Mouse (Mus musculus) forebrain, embryonic 15.5 days (tissue): ENCODE results near the gene Stac2. TPM values are rescaled to one million over a fixed set of nuclear protein-coding genes. Genes with fewer than 3 reads are reported as not detected.
A peak's percentile ranks its signal among the peaks of the same experiment; 100 is the strongest.

Source experiments
- ATAC-seq: fragments of 200-750 bp; cut with Nextera tagmentation; replicated peaks from 2 replicates; pipeline ENCODE4 v1.8.0; 2017; ENCODE audit warnings: mild to moderate bottlenecking, moderate TSS enrichment, moderate library complexity
- H3K27ac ChIP-seq: fragments of 300-500 bp; sonication (generic); replicated peaks from 2 replicates; pipeline ENCODE4 v1.5.1; 2015; ENCODE audit warnings: mild to moderate bottlenecking, inconsistent platforms
- H3K27me3 ChIP-seq: fragments of 300-500 bp; sonication (generic); 2 replicates; pipeline ENCODE4 v1.6.1; 2015; ENCODE audit warnings: inconsistent platforms
- H3K36me3 ChIP-seq: fragments of 300-500 bp; sonication (generic); 2 replicates; pipeline ENCODE4 v1.6.1; 2015; ENCODE audit warnings: mild to moderate bottlenecking, inconsistent platforms
- H3K4me1 ChIP-seq: fragments of 300-500 bp; sonication (generic); 2 replicates; pipeline ENCODE4 v1.6.1; 2015; ENCODE audit warnings: inconsistent platforms
- H3K4me2 ChIP-seq: fragments of 300-500 bp; sonication (generic); replicated peaks from 2 replicates; pipeline ENCODE4 v1.6.1; 2015; ENCODE audit warnings: mild to moderate bottlenecking, inconsistent platforms
- H3K4me3 ChIP-seq: fragments of 300-500 bp; sonication (generic); 2 replicates; pipeline ENCODE4 v1.5.1; 2015; ENCODE audit warnings: mild to moderate bottlenecking, inconsistent platforms
- H3K9ac ChIP-seq: fragments of 300-500 bp; sonication (generic); replicated peaks from 2 replicates; pipeline ENCODE4 v1.6.1; 2015; ENCODE audit warnings: mild to moderate bottlenecking, inconsistent platforms
- H3K9me3 ChIP-seq: fragments of 300-500 bp; sonication (generic); 2 replicates; pipeline ENCODE4 v1.6.1; 2016; ENCODE audit warnings: inconsistent platforms
- WGBS: fragments of 180-500 bp; shearing (Covaris S2); methylation state at CpG from one replicate; pipeline ENCODE4 v1.1.7; 2015; ENCODE audit warnings: mixed read lengths; 5-methylcytosine and 5-hydroxymethylcytosine counted together
- polyA plus RNA-seq: library from polyadenylated mRNA; unstranded; fragments of >200 nt; fragmentation: Nextera tagmentation; extraction: Ambion mirVana; gene quantifications from 2 replicates; pipeline ENCODE4 v1.2.1, GENCODE M21; 2015

Gene Stac2
- polyA plus RNA-seq, 1 experiment from 2014 or later, result 3.2 TPM

- Histone ChIP-seq H3K9ac (no peak overlapping the region), H3K4me1 (peaks cover 19% of the 10 kb centered on the region), H3K36me3 (peaks cover 35% of the 10 kb centered on the region), H3K4me3 (no peak overlapping the region), H3K9me3 (no peaks in the 10 kb centered on the region), H3K27me3 (no peaks in the 10 kb centered on the region), H3K27ac (no peak overlapping the region), H3K4me2 (peak overlapping the region; percentile 11; the same call in 1 of the 2 replicates)
- 12% methylated on average over 12 of the region's 12 CpGs for WGBS
- no peak for ATAC-seq
These were observed 50.6 kb downstream of the Stac2 start for GRCm38 (mm10) chr11:98002627-98003026.

- no peaks in the 10 kb centered on the region for H3K9me3 ChIP-seq
- no peak overlapping the region for H3K4me3 ChIP-seq
- H3K9ac ChIP-seq, result no peak overlapping the region
- no peak for ATAC-seq
- no peak overlapping the region for H3K27ac ChIP-seq
- WGBS, result 57% methylated on average over 6 of the region's 6 CpGs
- no peaks in the 10 kb centered on the region for H3K27me3 ChIP-seq
- H3K36me3 ChIP-seq, result peaks cover 30% of the 10 kb centered on the region
- H3K4me2 ChIP-seq, result no peak overlapping the region
- peaks cover 19% of the 10 kb centered on the region for H3K4me1 ChIP-seq
These were observed 51.3 kb downstream of the Stac2 start for GRCm38 (mm10) chr11:98001986-98002385.

GRCm38 (mm10) chr11:98001351-98001824 lies 51.9 kb downstream of the Stac2 start:
- Histone ChIP-seq H3K4me1 (peaks cover 19% of the 10 kb centered on the region), H3K27ac (no peak overlapping the region), H3K36me3 (peaks cover 25% of the 10 kb centered on the region), H3K4me3 (no peak overlapping the region), H3K9ac (no peak overlapping the region), H3K9me3 (no peaks in the 10 kb centered on the region), H3K27me3 (no peaks in the 10 kb centered on the region), H3K4me2 (no peak overlapping the region)
- no peak for ATAC-seq
- WGBS, result 32% methylated on average over 11 of the region's 11 CpGs

- no peak for ATAC-seq
- 53% methylated on average over 7 of the region's 7 CpGs for WGBS
- H3K4me3 ChIP-seq, result no peak overlapping the region
- no peaks in the 10 kb centered on the region for H3K9me3 ChIP-seq
- H3K27me3 ChIP-seq, result no peaks in the 10 kb centered on the region
- no peak overlapping the region for H3K4me2 ChIP-seq
- H3K27ac ChIP-seq, result no peak overlapping the region
- H3K4me1 ChIP-seq, result peaks cover 24% of the 10 kb centered on the region
- peaks cover 17% of the 10 kb centered on the region for H3K36me3 ChIP-seq
- no peak overlapping the region for H3K9ac ChIP-seq
These were observed 52.7 kb downstream of the Stac2 start for GRCm38 (mm10) chr11:98000378-98001140.

- Histone ChIP-seq H3K9ac (no peak overlapping the region), H3K4me2 (no peak overlapping the region), H3K27me3 (no peaks in the 10 kb centered on the region), H3K9me3 (no peaks in the 10 kb centered on the region), H3K4me3 (no peak overlapping the region), H3K4me1 (peaks cover 32% of the 10 kb centered on the region), H3K36me3 (peaks cover 9% of the 10 kb centered on the region), H3K27ac (no peak overlapping the region)
- ATAC-seq, result no peak
- 71% methylated on average over 5 of the region's 5 CpGs for WGBS
These were observed 53.5 kb downstream of the Stac2 start for GRCm38 (mm10) chr11:97999748-98000147.

- no peaks in the 10 kb centered on the region for H3K9me3 ChIP-seq
- WGBS, result 65% methylated on average over 7 of the region's 7 CpGs
These were observed 54.2 kb downstream of the Stac2 start for GRCm38 (mm10) chr11:97998898-97999608.

GRCm38 (mm10) chr11:97998074-97998793 lies 55.0 kb downstream of the Stac2 start:
- no peaks in the 10 kb centered on the region for H3K27me3 ChIP-seq
- H3K27ac ChIP-seq, result no peak overlapping the region
- peaks cover 28% of the 10 kb centered on the region for H3K4me1 ChIP-seq
- no peak for ATAC-seq
- H3K36me3 ChIP-seq, result 0 out of 2 replicates have a peak, but pooled peaks cover 3% of the 10 kb centered on the region
- H3K9ac ChIP-seq, result no peak overlapping the region
- no peaks in the 10 kb centered on the region for H3K9me3 ChIP-seq
- no peak overlapping the region for H3K4me2 ChIP-seq
- no peak overlapping the region for H3K4me3 ChIP-seq
- WGBS, result 80% methylated on average over 11 of the region's 11 CpGs

More at GRCm38 (mm10) chr11:97998898-97999608, 54.2 kb downstream of the Stac2 start:
- H3K27ac ChIP-seq, result no peak overlapping the region
- no peak overlapping the region for H3K4me2 ChIP-seq
- H3K27me3 ChIP-seq, result no peaks in the 10 kb centered on the region
- H3K36me3 ChIP-seq, result 0 out of 2 replicates have a peak, but pooled peaks cover 5% of the 10 kb centered on the region
- no peak overlapping the region for H3K4me3 ChIP-seq
- no peak overlapping the region for H3K9ac ChIP-seq
- no peak for ATAC-seq
- H3K4me1 ChIP-seq, result peaks cover 36% of the 10 kb centered on the region

- Histone ChIP-seq H3K4me2 (no peak overlapping the region), H3K36me3 (no peaks in the 10 kb centered on the region), H3K27me3 (no peaks in the 10 kb centered on the region), H3K9me3 (no peaks in the 10 kb centered on the region), H3K27ac (no peak overlapping the region), H3K4me1 (peaks cover 21% of the 10 kb centered on the region), H3K9ac (no peak overlapping the region), H3K4me3 (no peak overlapping the region)
- no peak for ATAC-seq
- whole genome bisulfite sequencing, result 74% methylated on average over 8 of the region's 8 CpGs
These were observed 55.8 kb downstream of the Stac2 start for GRCm38 (mm10) chr11:97997387-97997960.

GRCm38 (mm10) chr11:97996691-97997090 lies 56.6 kb downstream of the Stac2 start:
- WGBS, result 74% methylated on average over 1 of the region's 1 CpGs
- no peak overlapping the region for H3K9ac ChIP-seq
- H3K27ac ChIP-seq, result no peak overlapping the region
- no peaks in the 10 kb centered on the region for H3K9me3 ChIP-seq
- no peak for ATAC-seq
- no peaks in the 10 kb centered on the region for H3K36me3 ChIP-seq
- no peak overlapping the region for H3K4me3 ChIP-seq
- no peak overlapping the region for H3K4me2 ChIP-seq
- H3K4me1 ChIP-seq, result peaks cover 17% of the 10 kb centered on the region
- no peaks in the 10 kb centered on the region for H3K27me3 ChIP-seq

GRCm38 (mm10) chr11:97995564-97996288 lies 57.5 kb downstream of the Stac2 start, which contains the start of gene Arl5c:
Gene Arl5c (minus strand): TSS chr11:97996181.
- peak within 1 kb of the TSS; percentile 91 for H3K4me2 ChIP-seq
- no peaks in the 10 kb centered on the region for H3K36me3 ChIP-seq
- H3K27ac ChIP-seq, result no peak within 1 kb of the TSS
- no peak; the same call in 1 of the 2 replicates for ATAC-seq
- H3K4me1 ChIP-seq, result peaks cover 17% of the 10 kb centered on the region
- H3K27me3 ChIP-seq, result no peaks in the 10 kb centered on the region
- no peaks in the 10 kb centered on the region for H3K9me3 ChIP-seq
- peak within 1 kb of the TSS; percentile 45 for H3K4me3 ChIP-seq
- WGBS, result under 1% methylated on average over 25 of the region's 26 CpGs
- peak within 1 kb of the TSS; percentile 42 for H3K9ac ChIP-seq

GRCm38 (mm10) chr11:97994539-97995100 lies 58.6 kb downstream of the Stac2 start:
- Histone ChIP-seq H3K4me3 (peak overlapping the region; percentile 45), H3K4me2 (peak overlapping the region; percentile 91), H3K36me3 (no peaks in the 10 kb centered on the region), H3K27ac (no peak overlapping the region), H3K27me3 (no peaks in the 10 kb centered on the region), H3K9me3 (no peaks in the 10 kb centered on the region), H3K9ac (peak overlapping the region; percentile 42), H3K4me1 (peaks cover 26% of the 10 kb centered on the region)
- ATAC-seq, result peak; percentile 57; the same call in 1 of the 2 replicates
- 4% methylated on average over 13 of the region's 13 CpGs for WGBS
